Mouse (Mus musculus) heart, embryonic 11.5 days (tissue): ENCODE measurements around the gene Slc22a8. TPM values are rescaled to one million over a fixed set of nuclear protein-coding genes. Genes with fewer than 3 reads are reported as not detected.

Source experiments
- ATAC-seq: fragments of 200-750 bp; cut with Nextera tagmentation; replicated peaks from 2 replicates; pipeline ENCODE4 v1.8.0; 2017; ENCODE audit warnings: moderate library complexity; ENCODE audit not compliant: insufficient number of reproducible peaks, low FRiP score, low TSS enrichment
- H3K27ac ChIP-seq: fragments of 300-500 bp; sonication (generic); 2 replicates; pipeline ENCODE4 v1.5.1; 2014; ENCODE audit warnings: mild to moderate bottlenecking, low read depth, low read length
- H3K27me3 ChIP-seq: fragments of 300-500 bp; sonication (generic); 2 replicates; pipeline ENCODE4 v1.6.1; 2014; ENCODE audit warnings: mild to moderate bottlenecking, low read length, mixed read lengths; ENCODE audit not compliant: control insufficient read depth, insufficient read depth
- H3K36me3 ChIP-seq: fragments of 300-500 bp; sonication (generic); 2 replicates; pipeline ENCODE4 v1.6.1; 2014; ENCODE audit warnings: mild to moderate bottlenecking, low read length, moderate library complexity, mixed read lengths; ENCODE audit not compliant: control insufficient read depth, insufficient read depth
- H3K4me1 ChIP-seq: fragments of 300-500 bp; sonication (generic); 2 replicates; pipeline ENCODE4 v1.6.1; 2014; ENCODE audit warnings: low read length; ENCODE audit not compliant: control insufficient read depth, insufficient read depth
- H3K4me2 ChIP-seq: fragments of 300-500 bp; sonication (generic); 2 replicates; pipeline ENCODE4 v1.6.1; 2014; ENCODE audit warnings: mild to moderate bottlenecking, moderate library complexity
- H3K4me3 ChIP-seq: fragments of 300-500 bp; sonication (generic); 2 replicates; pipeline ENCODE4 v1.5.1; 2014; ENCODE audit warnings: low read depth, low read length
- H3K9ac ChIP-seq: fragments of 300-500 bp; sonication (generic); 2 replicates; pipeline ENCODE4 v1.6.1; 2014; ENCODE audit warnings: mild to moderate bottlenecking, low read depth, low read length, moderate library complexity
- H3K9me3 ChIP-seq: fragments of 300-500 bp; sonication (generic); replicated peaks from 2 replicates; pipeline ENCODE4 v1.6.1; 2016; ENCODE audit warnings: low read length; ENCODE audit not compliant: control insufficient read depth
- WGBS: fragments of 180-500 bp; shearing (Covaris S2); extraction: QIAGEN DNeasy Blood & Tissue Kit; methylation state at CpG from one replicate; pipeline ENCODE4 v1.1.7; 2014; ENCODE audit not compliant: insufficient replicate concordance; 5-methylcytosine and 5-hydroxymethylcytosine counted together
- polyA plus RNA-seq: library from polyadenylated mRNA; unstranded; fragments of >200 nt; fragmentation: Nextera tagmentation; extraction: Ambion mirVana; gene quantifications from 2 replicates; pipeline ENCODE4 v1.2.1, GENCODE M21; 2014

Gene Slc22a8
- polyA plus RNA-seq, 1 experiment from 2014 or later = 0.07 TPM

DNA sequence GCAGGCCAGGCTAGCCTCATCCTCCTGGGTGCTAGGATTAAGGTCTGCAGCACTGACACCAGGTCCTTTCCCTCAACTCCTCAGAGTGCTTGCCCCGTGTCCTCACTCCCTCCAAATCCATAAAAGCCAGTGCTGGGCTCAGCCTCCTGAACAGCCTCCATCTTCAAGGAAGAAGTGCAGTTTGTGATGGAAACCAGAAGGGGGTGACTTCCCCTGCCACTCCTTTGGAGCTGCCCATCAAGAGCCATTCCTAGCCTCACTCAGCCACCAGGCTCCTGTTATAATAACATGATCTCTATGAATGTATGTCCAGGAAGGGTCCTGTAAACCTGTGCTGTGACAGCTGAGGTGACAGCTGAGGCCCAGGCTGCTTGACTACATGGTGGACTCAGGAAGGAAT lies 3.7 kb upstream of the Slc22a8 start:
- 71% methylated on average over 1 of the region's 1 CpGs for WGBS
- ATAC-seq = no peak

DNA sequence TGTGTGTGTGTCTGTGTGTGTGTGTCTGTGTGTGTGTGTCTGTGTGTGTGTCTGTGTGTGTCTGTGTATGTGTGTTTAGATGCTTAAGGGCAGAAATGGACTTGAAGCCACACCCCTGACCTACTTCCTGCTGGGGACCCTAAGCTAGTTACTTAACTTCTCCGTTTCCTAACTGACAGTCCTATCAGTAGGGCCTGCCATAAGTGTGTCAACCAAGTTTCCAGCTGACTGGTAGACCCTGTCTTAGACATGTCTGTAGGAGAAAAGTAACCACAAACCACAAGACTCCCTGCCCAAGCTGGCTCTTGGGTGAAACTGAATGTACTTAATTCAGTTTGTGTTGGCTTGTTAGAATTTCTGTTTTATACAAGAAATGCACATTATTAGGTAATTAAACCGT lies 1.1 kb downstream of the Slc22a8 start:
- H3K9ac ChIP-seq = no peak overlapping the region
- WGBS = 51% methylated on average over 2 of the region's 2 CpGs
- no peaks in the 10 kb centered on the region for H3K9me3 ChIP-seq
- no peak overlapping the region for H3K4me3 ChIP-seq
- H3K27ac ChIP-seq = no peak overlapping the region
- H3K4me1 ChIP-seq = peaks cover 17% of the 10 kb centered on the region
- H3K27me3 ChIP-seq = no peaks in the 10 kb centered on the region
- no peak for ATAC-seq
- H3K36me3 ChIP-seq = no peaks in the 10 kb centered on the region
- H3K4me2 ChIP-seq = no peak overlapping the region

More for the DNA sequence above, 3.7 kb upstream of the Slc22a8 start:
- Histone ChIP-seq H3K4me2 (no peak overlapping the region), H3K4me3 (no peak overlapping the region), H3K27ac (no peak overlapping the region), H3K36me3 (no peaks in the 10 kb centered on the region), H3K27me3 (no peaks in the 10 kb centered on the region), H3K9me3 (no peaks in the 10 kb centered on the region), H3K9ac (no peak overlapping the region), H3K4me1 (no peaks in the 10 kb centered on the region)

DNA sequence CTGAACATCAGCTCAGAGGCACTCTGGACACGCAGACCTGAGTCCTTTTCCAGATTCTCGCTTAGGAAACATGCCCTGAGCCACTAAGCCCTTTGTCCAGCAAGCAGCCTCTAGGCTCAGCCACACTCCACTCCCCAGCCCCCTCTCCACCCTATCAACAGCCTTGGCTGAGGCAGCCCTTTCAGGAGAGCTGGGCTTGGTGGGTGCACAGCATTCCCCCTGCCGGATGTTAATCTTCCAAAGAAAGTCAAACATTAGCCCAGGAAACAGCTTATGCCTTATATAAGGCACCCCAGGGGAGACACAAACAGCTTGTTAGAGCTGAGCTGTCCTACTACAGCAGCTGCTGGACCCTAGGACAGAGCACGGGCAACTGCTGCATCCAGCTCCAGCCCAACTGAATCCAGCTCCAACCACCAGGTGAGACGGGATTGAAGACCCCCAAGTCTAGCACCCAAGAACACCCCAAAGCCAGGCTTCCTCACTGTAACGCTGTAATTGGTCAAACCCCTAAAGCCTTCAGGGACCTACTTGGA lies 1.9 kb downstream of the Slc22a8 start:
- Histone ChIP-seq H3K27me3 (no peaks in the 10 kb centered on the region), H3K4me3 (no peak overlapping the region), H3K9me3 (no peaks in the 10 kb centered on the region), H3K27ac (no peak overlapping the region), H3K36me3 (no peaks in the 10 kb centered on the region), H3K4me1 (peaks cover 17% of the 10 kb centered on the region), H3K4me2 (no peak overlapping the region), H3K9ac (no peak overlapping the region)
- no peak for ATAC-seq
- WGBS = 48% methylated on average over 6 of the region's 6 CpGs

DNA sequence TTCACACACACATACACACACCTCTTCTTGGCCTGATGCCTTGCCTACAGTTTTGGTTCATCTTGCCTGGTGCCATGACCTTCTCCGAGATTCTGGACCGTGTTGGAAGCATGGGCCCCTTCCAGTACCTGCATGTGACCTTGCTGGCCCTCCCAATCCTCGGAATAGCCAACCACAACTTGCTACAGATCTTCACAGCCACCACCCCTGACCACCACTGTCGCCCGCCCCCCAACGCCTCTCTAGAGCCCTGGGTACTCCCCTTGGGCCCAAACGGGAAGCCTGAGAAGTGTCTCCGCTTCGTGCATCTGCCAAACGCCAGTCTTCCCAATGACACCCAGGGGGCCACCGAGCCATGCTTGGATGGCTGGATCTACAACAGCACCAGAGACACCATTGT lies 2.8 kb downstream of the Slc22a8 start:
- no peak overlapping the region for H3K9ac ChIP-seq
- no peak overlapping the region for H3K27ac ChIP-seq
- no peak overlapping the region for H3K4me2 ChIP-seq
- H3K27me3 ChIP-seq = no peaks in the 10 kb centered on the region
- H3K36me3 ChIP-seq = no peaks in the 10 kb centered on the region
- H3K4me3 ChIP-seq = no peak overlapping the region
- 79% methylated on average over 11 of the region's 11 CpGs for WGBS
- no peaks in the 10 kb centered on the region for H3K9me3 ChIP-seq
- peaks cover 17% of the 10 kb centered on the region for H3K4me1 ChIP-seq
- ATAC-seq = no peak

DNA sequence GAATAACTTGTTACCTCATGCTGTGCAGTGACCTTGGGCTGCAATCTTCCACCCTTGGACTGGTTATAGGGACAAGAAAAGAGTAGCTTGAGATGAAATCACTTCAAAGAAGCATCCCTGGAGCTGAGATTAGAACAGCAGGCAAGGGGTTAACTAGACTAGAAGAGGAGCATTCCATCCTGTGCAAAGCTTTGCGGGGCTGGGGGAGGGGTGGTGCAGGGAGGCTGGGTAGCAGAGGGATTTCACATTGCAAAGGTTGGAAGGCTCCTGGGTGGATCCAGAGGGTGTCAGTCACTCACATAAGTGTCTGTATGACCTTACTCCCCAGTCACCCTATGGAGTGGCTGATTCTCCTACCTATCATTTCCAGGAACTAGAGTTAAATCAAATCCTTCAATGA lies 3.5 kb downstream of the Slc22a8 start:
- Histone ChIP-seq H3K27me3 (no peaks in the 10 kb centered on the region), H3K4me3 (no peak overlapping the region), H3K4me2 (no peak overlapping the region; the same call in 1 of the 2 replicates), H3K36me3 (no peaks in the 10 kb centered on the region), H3K9ac (no peak overlapping the region), H3K9me3 (no peaks in the 10 kb centered on the region), H3K27ac (no peak overlapping the region), H3K4me1 (peaks cover 17% of the 10 kb centered on the region)
- 0% methylated on average over 1 of the region's 1 CpGs for WGBS
- ATAC-seq = no peak

DNA sequence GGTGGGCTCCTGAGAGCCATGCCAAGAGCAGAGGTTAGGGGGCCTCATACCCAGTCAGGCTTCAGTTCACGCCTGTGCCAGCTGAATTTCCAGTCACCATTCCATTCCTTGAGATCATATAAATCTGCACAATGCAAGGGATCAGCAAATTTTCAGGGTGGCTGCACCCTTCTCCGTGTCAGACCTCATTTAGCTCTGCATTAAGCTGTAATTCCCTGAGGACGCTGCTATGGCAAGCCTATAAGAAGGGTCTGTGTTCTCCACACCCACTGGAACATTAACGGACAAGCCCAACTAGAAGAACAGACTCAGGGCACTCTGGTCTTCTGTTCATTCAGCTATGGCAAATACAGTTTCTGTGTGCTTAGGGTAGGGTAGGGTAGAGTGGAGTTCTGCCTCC lies 6.2 kb downstream of the Slc22a8 start:
- no peak for ATAC-seq
- Histone ChIP-seq H3K36me3 (no peaks in the 10 kb centered on the region), H3K9me3 (no peaks in the 10 kb centered on the region), H3K9ac (no peak overlapping the region), H3K27me3 (no peaks in the 10 kb centered on the region), H3K4me3 (no peak overlapping the region), H3K27ac (no peak overlapping the region), H3K4me2 (no peak overlapping the region), H3K4me1 (peaks cover 17% of the 10 kb centered on the region)
- 69% methylated on average over 4 of the region's 4 CpGs for WGBS

DNA sequence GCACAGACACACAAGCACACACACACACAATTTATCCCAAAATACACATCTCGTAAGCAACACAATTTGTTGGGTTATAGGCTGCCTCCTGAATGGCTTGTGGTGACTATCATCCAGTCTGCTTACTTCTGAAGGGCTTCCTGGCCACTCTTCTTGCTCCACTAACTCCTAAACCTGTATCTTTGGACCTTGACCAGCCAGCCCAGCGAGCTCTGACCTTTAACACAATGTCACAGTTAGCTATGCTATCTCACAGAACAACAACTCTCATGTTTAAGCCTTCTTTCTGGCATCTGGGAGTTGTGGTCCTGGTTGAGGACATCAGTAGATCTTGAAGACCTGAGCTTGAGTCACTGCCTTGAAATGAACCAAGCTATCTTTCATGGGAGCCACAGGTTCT lies 8.2 kb downstream of the Slc22a8 start:
- Histone ChIP-seq H3K4me3 (no peak overlapping the region), H3K27me3 (no peaks in the 10 kb centered on the region), H3K36me3 (no peaks in the 10 kb centered on the region), H3K9me3 (no peaks in the 10 kb centered on the region), H3K4me2 (no peak overlapping the region), H3K9ac (no peak overlapping the region), H3K27ac (no peak overlapping the region), H3K4me1 (peaks cover 12% of the 10 kb centered on the region)
- WGBS = 74% methylated on average over 2 of the region's 2 CpGs
- ATAC-seq = no peak

DNA sequence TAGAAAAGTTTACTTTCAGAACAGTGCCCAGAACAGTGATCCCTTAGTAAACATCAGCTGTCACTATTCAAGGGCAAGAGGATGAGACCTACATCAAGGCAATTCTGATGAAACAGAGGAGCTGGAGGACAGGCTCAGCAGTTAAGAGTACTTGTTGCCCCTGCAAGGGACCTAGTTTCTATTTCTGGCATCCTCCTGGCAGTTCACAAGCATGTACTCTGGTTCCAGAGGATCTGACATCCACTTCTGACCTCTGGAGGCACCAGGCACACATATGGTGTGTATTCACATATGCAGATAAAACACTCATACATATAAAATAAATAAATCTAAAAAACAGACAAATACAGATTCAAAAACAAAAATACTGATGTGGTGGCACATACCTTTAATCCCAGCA lies 10.9 kb downstream of the Slc22a8 start:
- no peak overlapping the region for H3K4me3 ChIP-seq
- no peaks in the 10 kb centered on the region for H3K9me3 ChIP-seq
- no peaks in the 10 kb centered on the region for H3K36me3 ChIP-seq
- no peak overlapping the region for H3K4me2 ChIP-seq
- no peak overlapping the region for H3K9ac ChIP-seq
- no peak for ATAC-seq
- H3K27ac ChIP-seq = peak overlapping the region; percentile 25
- peaks cover 3% of the 10 kb centered on the region; the same call in 1 of the 2 replicates for H3K4me1 ChIP-seq
- no peaks in the 10 kb centered on the region for H3K27me3 ChIP-seq

DNA sequence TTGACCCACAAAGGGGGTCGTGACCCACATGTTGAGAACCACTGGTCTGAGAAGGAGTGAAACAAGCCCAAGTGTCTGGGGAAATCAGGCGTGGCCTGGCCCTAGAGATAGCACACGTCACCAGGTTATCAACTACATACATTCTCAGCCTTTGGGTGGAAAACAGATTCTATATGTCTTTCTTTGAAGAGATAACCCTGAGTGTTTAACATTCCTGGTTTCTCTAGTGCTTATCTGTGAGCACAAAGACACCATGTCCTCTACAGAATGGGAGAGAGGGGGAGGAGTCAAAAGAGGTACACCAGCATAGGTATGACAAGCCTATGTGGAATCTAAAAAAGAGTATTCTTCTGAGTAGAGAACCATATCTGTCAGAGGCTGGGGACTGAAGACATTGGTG lies 11.9 kb downstream of the Slc22a8 start:
- H3K36me3 ChIP-seq = no peaks in the 10 kb centered on the region
- ATAC-seq = peak; percentile 95
- H3K27me3 ChIP-seq = no peaks in the 10 kb centered on the region
- WGBS = 28% methylated on average over 3 of the region's 3 CpGs
- H3K4me2 ChIP-seq = no peak overlapping the region
- peaks cover 3% of the 10 kb centered on the region; the same call in 1 of the 2 replicates for H3K4me1 ChIP-seq
- H3K4me3 ChIP-seq = no peak overlapping the region
- no peak overlapping the region for H3K9ac ChIP-seq
- peak overlapping the region; percentile 36; the same call in 1 of the 2 replicates for H3K27ac ChIP-seq
- H3K9me3 ChIP-seq = no peaks in the 10 kb centered on the region
